Mouse (Mus musculus): ENCODE data around the gene Tmem222.

GRCm38 (mm10) chr4:133257798-133258408, 19.7 kb downstream of the Tmem222 start:
- TF ChIP-seq CTCF (IDR thresholded peaks at IDR 0.05; ENCODE audit: low read depth, low read length), result no peak
- TF ChIP-seq POLR2A (IDR thresholded peaks at IDR 0.05; ENCODE audit: insufficient read depth, low read length), result no peak
- TF ChIP-seq EP300 (IDR thresholded peaks at IDR 0.05; ENCODE audit: insufficient read depth, low read depth, low read length), result no peak

Data from ES-Bruce4 (cell line).